Mouse (Mus musculus): ENCODE results near the gene Esam.

The Esam gene

GRCm38 (mm10) chr9:37556366-37556765 lies 28.5 kb downstream of the Esam start:
- DNase-seq: no peak

GRCm38 (mm10) chr9:37560617-37561016 lies 32.7 kb downstream of the Esam start:
- no peak for DNase-seq

GRCm38 (mm10) chr9:37563805-37564204 lies 35.9 kb downstream of the Esam start:
- no peak for DNase-seq

GRCm38 (mm10) chr9:37567019-37567418 lies 39.1 kb downstream of the Esam start:
- no peak for DNase-seq

GRCm38 (mm10) chr9:37567454-37567853 lies 39.6 kb downstream of the Esam start:
- no peak for DNase-seq

GRCm38 (mm10) chr9:37567892-37568604 lies 40.2 kb downstream of the Esam start:
- DNase-seq: no peak

GRCm38 (mm10) chr9:37568605-37569214 lies 40.8 kb downstream of the Esam start:
- no peak for DNase-seq

- no peak for DNase-seq
Observed at GRCm38 (mm10) chr9:37569231-37569835, 41.5 kb downstream of the Esam start.

GRCm38 (mm10) chr9:37572204-37572876 lies 44.5 kb downstream of the Esam start:
- no peak for DNase-seq

- DNase-seq: no peak
Observed at GRCm38 (mm10) chr9:37576436-37576930, 48.6 kb downstream of the Esam start.

- no peak for DNase-seq
Observed at GRCm38 (mm10) chr9:37583594-37583993, 55.7 kb downstream of the Esam start.

GRCm38 (mm10) chr9:37586718-37587117 lies 58.8 kb downstream of the Esam start:
- DNase-seq: no peak
